ENCODE assay signal across 16 mouse cellular contexts in the genomic region with DNA sequence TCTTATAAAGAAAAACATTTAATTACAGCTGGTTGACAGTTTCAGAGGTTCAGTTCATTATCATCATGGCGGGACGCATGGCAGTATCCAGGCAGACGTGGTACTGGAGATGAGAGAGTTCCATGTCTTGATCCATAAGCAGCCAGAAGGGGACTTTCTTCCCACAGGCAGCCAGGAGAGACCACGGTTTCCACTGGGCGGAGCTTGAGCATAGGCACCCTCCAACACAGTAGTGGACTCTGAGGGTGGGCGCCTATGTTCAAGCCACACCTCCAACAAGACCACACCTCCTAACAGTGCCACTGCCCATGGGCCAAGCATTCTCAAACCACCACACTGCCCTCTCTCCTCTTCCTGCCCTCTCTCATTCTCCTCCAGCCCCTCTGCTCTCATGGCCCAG.
"Had no signal": no experiment of that assay in that cellular context is flagged by ENCODE, and none has a peak within 500 bp of the region (broad histone marks: within the 10 kb centered on the region; RNA-seq: fewer than 3 reads in every experiment).

No protein-coding gene starts in this region.

- H3K9ac ChIP-seq: liver, postnatal 0 days; lung, embryonic 15.5 days; midbrain, embryonic 13.5 days; midbrain, embryonic 15.5 days; neural tube, embryonic 12.5 days; stomach, embryonic 15.5 days had no signal

- H3K4me1 ChIP-seq: neural tube, embryonic 12.5 days; stomach, embryonic 15.5 days had no signal

- DNase-seq: liver, postnatal 0 days; lung, adult 2 months; lung, postnatal 14 days; lung, postnatal 36 days; right cerebral cortex, postnatal 14 days; thymus, adult 18-20 months; thymus, postnatal 14 days; thymus, postnatal 36 days had no signal

- H3K36me3 ChIP-seq: lung, embryonic 15.5 days; midbrain, embryonic 13.5 days; midbrain, embryonic 15.5 days; neural tube, embryonic 12.5 days; stomach, embryonic 15.5 days had no signal

- H3K4me2 ChIP-seq: lung, embryonic 15.5 days; midbrain, embryonic 11.5 days; midbrain, embryonic 13.5 days; midbrain, embryonic 15.5 days; neural tube, embryonic 12.5 days; stomach, embryonic 15.5 days had no signal

- H3K27ac ChIP-seq: lung, embryonic 15.5 days; macrophage; midbrain, embryonic 13.5 days; midbrain, embryonic 15.5 days; neural tube, embryonic 12.5 days; stomach, embryonic 15.5 days had no signal

- H3K4me3 ChIP-seq: lung, embryonic 15.5 days; midbrain, embryonic 13.5 days; midbrain, embryonic 15.5 days; neural tube, embryonic 12.5 days; stomach, embryonic 15.5 days had no signal

- H3K9me3 ChIP-seq: lung, embryonic 15.5 days; midbrain, embryonic 13.5 days; midbrain, embryonic 15.5 days; neural tube, embryonic 12.5 days; stomach, embryonic 15.5 days had no signal

- H3K27me3 ChIP-seq: lung, embryonic 15.5 days; midbrain, embryonic 13.5 days; midbrain, embryonic 15.5 days; neural tube, embryonic 12.5 days; stomach, embryonic 15.5 days had no signal

- ATAC-seq: liver, postnatal 0 days; lung, postnatal 0 days; midbrain, embryonic 13.5 days; midbrain, embryonic 15.5 days had no signal
